Mouse (Mus musculus): ENCODE data around the gene Gna12.

Gene Gna12

GRCm38 (mm10) chr5:140798158-140798557 is 32.1 kb downstream of the Gna12 start:
- no peak for DNase-seq (ENCODE audit: low read depth, low spot score)

- DNase-seq (ENCODE audit: low read depth, low spot score): no peak
Measured at GRCm38 (mm10) chr5:140796051-140796450, 34.2 kb downstream of the Gna12 start.

- DNase-seq (ENCODE audit: low read depth, low spot score): no peak
Measured at GRCm38 (mm10) chr5:140795176-140795575, 35.1 kb downstream of the Gna12 start.

GRCm38 (mm10) chr5:140794753-140795152 is 35.5 kb downstream of the Gna12 start:
- no peak for DNase-seq (ENCODE audit: low read depth, low spot score)

- no peak for DNase-seq (ENCODE audit: low read depth, low spot score)
Measured at GRCm38 (mm10) chr5:140792233-140792632, 38.0 kb downstream of the Gna12 start.

GRCm38 (mm10) chr5:140790937-140791877 is 39.0 kb downstream of the Gna12 start:
- no peak for DNase-seq (ENCODE audit: low read depth, low spot score)

- no peak for DNase-seq (ENCODE audit: low read depth, low spot score)
Measured at GRCm38 (mm10) chr5:140790392-140790791, 39.8 kb downstream of the Gna12 start.

GRCm38 (mm10) chr5:140789561-140789960 is 40.7 kb downstream of the Gna12 start:
- DNase-seq (ENCODE audit: low read depth, low spot score): no peak

GRCm38 (mm10) chr5:140785240-140785872 is 44.9 kb downstream of the Gna12 start:
- no peak for DNase-seq (ENCODE audit: low read depth, low spot score)

- no peak for DNase-seq (ENCODE audit: low read depth, low spot score)
Measured at GRCm38 (mm10) chr5:140784288-140784687, 45.9 kb downstream of the Gna12 start.

- DNase-seq (ENCODE audit: low read depth, low spot score): no peak
Measured at GRCm38 (mm10) chr5:140783577-140783976, 46.7 kb downstream of the Gna12 start.

GRCm38 (mm10) chr5:140781886-140782572 is 48.2 kb downstream of the Gna12 start:
- no peak for DNase-seq (ENCODE audit: low read depth, low spot score)

GRCm38 (mm10) chr5:140781122-140781521 is 49.1 kb downstream of the Gna12 start:
- DNase-seq (ENCODE audit: low read depth, low spot score): no peak

- no peak for DNase-seq (ENCODE audit: low read depth, low spot score)
Measured at GRCm38 (mm10) chr5:140776968-140777367, 53.3 kb downstream of the Gna12 start.

- DNase-seq (ENCODE audit: low read depth, low spot score): no peak
Measured at GRCm38 (mm10) chr5:140775111-140775510, 55.1 kb downstream of the Gna12 start.

- no peak for DNase-seq (ENCODE audit: low read depth, low spot score)
Measured at GRCm38 (mm10) chr5:140772158-140772557, 58.1 kb downstream of the Gna12 start.

GRCm38 (mm10) chr5:140771612-140772011 is 58.6 kb downstream of the Gna12 start:
- peak; percentile 19 for DNase-seq (ENCODE audit: low read depth, low spot score)

GRCm38 (mm10) chr5:140768333-140768732 is 61.9 kb downstream of the Gna12 start:
- DNase-seq (ENCODE audit: low read depth, low spot score): no peak

GRCm38 (mm10) chr5:140767704-140768141 is 62.5 kb downstream of the Gna12 start:
- no peak for DNase-seq (ENCODE audit: low read depth, low spot score)

- DNase-seq (ENCODE audit: low read depth, low spot score): no peak
Measured at GRCm38 (mm10) chr5:140766566-140766965, 63.7 kb downstream of the Gna12 start.

- DNase-seq (ENCODE audit: low read depth, low spot score): no peak
Measured at GRCm38 (mm10) chr5:140764921-140765613, 65.2 kb downstream of the Gna12 start.

- DNase-seq (ENCODE audit: low read depth, low spot score): no peak
Measured at GRCm38 (mm10) chr5:140762540-140762939, 67.7 kb downstream of the Gna12 start.

All from CD4-positive helper T cell, adult 2 months (primary cell).